Mouse (Mus musculus) neural tube, embryonic 14.5 days (tissue): ENCODE results near the gene Cacul1. TPM values are rescaled to one million over a fixed set of nuclear protein-coding genes. Genes with fewer than 3 reads are reported as not detected.

ENCODE experiments used
- ATAC-seq: fragments of 200-750 bp; cut with Nextera tagmentation; 2 replicates; pipeline ENCODE4 v1.8.0; 2017; ENCODE audit warnings: low read depth, mild to moderate bottlenecking, moderate TSS enrichment, moderate library complexity
- H3K27ac ChIP-seq: fragments of 300-500 bp; sonication (generic); 2 replicates; pipeline ENCODE4 v1.5.1; 2014; ENCODE audit warnings: low read depth, mild to moderate bottlenecking, control low read depth, low read length, moderate library complexity, mixed read lengths
- H3K27me3 ChIP-seq: fragments of 300-500 bp; sonication (generic); 2 replicates; pipeline ENCODE4 v1.6.1; 2014; ENCODE audit warnings: low read length; ENCODE audit not compliant: control insufficient read depth, insufficient read depth
- H3K36me3 ChIP-seq: fragments of 300-500 bp; sonication (generic); 2 replicates; pipeline ENCODE4 v1.6.1; 2014; ENCODE audit warnings: low read length, mixed read lengths; ENCODE audit not compliant: control insufficient read depth, insufficient read depth
- H3K4me1 ChIP-seq: fragments of 300-500 bp; sonication (generic); 2 replicates; pipeline ENCODE4 v1.6.1; 2014; ENCODE audit warnings: low read length; ENCODE audit not compliant: control insufficient read depth, insufficient read depth
- H3K4me2 ChIP-seq: fragments of 300-500 bp; sonication (generic); 2 replicates; pipeline ENCODE4 v1.6.1; 2014; ENCODE audit warnings: mild to moderate bottlenecking, low read depth, low read length, control low read depth
- H3K4me3 ChIP-seq: fragments of 300-500 bp; sonication (generic); 2 replicates; pipeline ENCODE4 v1.5.1; 2014; ENCODE audit warnings: low read depth, low read length, control low read depth, mixed read lengths
- H3K9ac ChIP-seq: fragments of 300-500 bp; sonication (generic); replicated peaks from 2 replicates; pipeline ENCODE4 v1.6.1; 2014; ENCODE audit warnings: low read depth, mild to moderate bottlenecking, control low read depth, low read length, mixed read lengths
- H3K9me3 ChIP-seq: fragments of 300-500 bp; sonication (generic); 2 replicates; pipeline ENCODE4 v1.6.1; 2016; ENCODE audit warnings: low read length; ENCODE audit not compliant: control insufficient read depth
- WGBS: fragments of 180-500 bp; shearing (Covaris S2); extraction: QIAGEN DNeasy Blood & Tissue Kit; methylation state at CpG from one replicate; pipeline ENCODE4 v1.1.7; 2014; 5-methylcytosine and 5-hydroxymethylcytosine counted together
- polyA plus RNA-seq: library from polyadenylated mRNA; unstranded; fragments of >200 nt; fragmentation: Nextera tagmentation; extraction: Ambion mirVana; gene quantifications from 2 replicates; pipeline ENCODE4 v1.2.1, GENCODE M21; 2014

The Cacul1 gene
- polyA plus RNA-seq, 1 experiment from 2014 or later = 25.3 TPM

DNA sequence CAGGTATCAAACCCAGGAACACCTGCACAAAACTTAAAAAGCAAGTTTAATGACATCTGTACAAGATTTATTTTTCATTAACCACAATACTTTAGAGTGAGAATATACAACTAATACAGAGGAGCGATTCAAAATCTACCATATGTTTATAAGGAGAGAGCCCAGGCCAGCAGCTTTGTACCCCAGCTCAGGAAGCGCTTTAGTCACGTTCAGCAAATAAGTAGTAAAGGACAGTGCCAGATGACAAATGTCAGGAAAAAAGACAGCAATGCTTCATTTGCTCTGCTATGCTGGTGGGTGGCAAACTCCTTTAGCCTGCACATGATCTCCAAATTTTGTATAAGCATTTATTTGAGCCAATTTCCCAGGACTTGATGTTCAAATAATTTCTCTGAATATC, 56.1 kb downstream of the Cacul1 start:
- Histone ChIP-seq H3K27me3 (no peaks in the 10 kb centered on the region), H3K4me1 (no peaks in the 10 kb centered on the region), H3K4me3 (no peak overlapping the region), H3K36me3 (0 out of 2 replicates have a peak, but pooled peaks cover 2% of the 10 kb centered on the region), H3K27ac (no peak overlapping the region), H3K9me3 (no peaks in the 10 kb centered on the region), H3K9ac (no peak overlapping the region), H3K4me2 (no peak overlapping the region)
- 94% methylated on average over 3 of the region's 3 CpGs for WGBS
- no peak for ATAC-seq

DNA sequence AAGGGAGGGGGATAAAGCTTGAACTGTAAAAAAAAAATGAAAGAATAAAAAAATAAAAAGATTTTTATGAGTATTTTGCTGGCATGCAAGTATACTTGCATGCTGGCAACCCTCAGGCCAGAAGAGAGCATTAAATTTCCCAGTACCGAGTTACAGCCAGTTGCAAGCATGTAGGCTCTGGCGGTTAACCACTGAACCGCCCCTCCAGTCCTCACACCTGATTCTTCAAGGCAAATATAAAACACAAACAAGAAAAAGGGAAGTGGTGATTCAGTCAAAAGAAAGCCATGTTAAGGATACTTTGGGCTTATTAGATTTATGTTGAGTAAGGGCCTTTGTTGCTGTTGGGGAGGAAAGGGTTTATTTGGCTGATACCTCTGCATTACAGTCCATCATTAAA, 60.7 kb downstream of the Cacul1 start:
- Histone ChIP-seq H3K4me1 (no peaks in the 10 kb centered on the region), H3K27me3 (no peaks in the 10 kb centered on the region), H3K9ac (no peak overlapping the region), H3K4me2 (no peak overlapping the region), H3K36me3 (no peaks in the 10 kb centered on the region), H3K4me3 (no peak overlapping the region), H3K9me3 (no peaks in the 10 kb centered on the region), H3K27ac (no peak overlapping the region)
- ATAC-seq = no peak
- WGBS = 90% methylated on average over 3 of the region's 3 CpGs

DNA sequence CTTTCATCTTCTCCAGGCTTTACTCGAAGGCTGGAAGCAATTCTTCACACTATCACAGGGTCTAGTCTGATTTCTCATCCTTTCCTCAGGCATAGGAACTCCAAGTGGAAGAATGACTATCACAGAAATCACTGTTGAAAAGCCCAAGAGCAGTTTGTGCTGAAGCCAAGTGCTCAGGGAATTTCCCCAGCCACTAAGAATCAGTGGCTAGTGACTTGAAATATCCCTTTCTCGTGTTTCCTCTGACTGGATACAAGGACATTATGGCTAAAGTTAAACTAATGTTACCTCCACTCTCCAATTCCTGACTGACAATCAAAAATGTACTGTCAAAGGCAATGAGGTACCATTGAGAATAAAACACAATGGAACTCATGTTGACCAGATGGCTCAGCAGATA, 65.8 kb downstream of the Cacul1 start:
- Histone ChIP-seq H3K9ac (no peak overlapping the region), H3K27ac (no peak overlapping the region), H3K4me1 (no peaks in the 10 kb centered on the region), H3K4me2 (no peak overlapping the region), H3K9me3 (no peaks in the 10 kb centered on the region), H3K36me3 (no peaks in the 10 kb centered on the region), H3K27me3 (no peaks in the 10 kb centered on the region), H3K4me3 (no peak overlapping the region)
- no peak for ATAC-seq
- WGBS = 71% methylated on average over 2 of the region's 2 CpGs

GRCm38 (mm10) chr19:60513431-60513830, 67.4 kb downstream of the Cacul1 start:
- H3K36me3 ChIP-seq = no peaks in the 10 kb centered on the region
- H3K9me3 ChIP-seq = no peaks in the 10 kb centered on the region
- no peak overlapping the region for H3K9ac ChIP-seq
- no peak overlapping the region for H3K4me3 ChIP-seq
- 52% methylated on average over 3 of the region's 3 CpGs for WGBS
- no peak overlapping the region for H3K4me2 ChIP-seq
- no peaks in the 10 kb centered on the region for H3K27me3 ChIP-seq
- H3K27ac ChIP-seq = no peak overlapping the region
- ATAC-seq = no peak
- H3K4me1 ChIP-seq = no peaks in the 10 kb centered on the region

GRCm38 (mm10) chr19:60500209-60500608, 80.6 kb downstream of the Cacul1 start:
- Histone ChIP-seq H3K4me1 (no peaks in the 10 kb centered on the region), H3K27me3 (no peaks in the 10 kb centered on the region), H3K4me2 (no peak overlapping the region), H3K9ac (no peak overlapping the region), H3K27ac (no peak overlapping the region), H3K4me3 (no peak overlapping the region), H3K36me3 (no peaks in the 10 kb centered on the region), H3K9me3 (no peaks in the 10 kb centered on the region)
- ATAC-seq = no peak

- Histone ChIP-seq H3K9me3 (no peaks in the 10 kb centered on the region), H3K4me2 (no peak overlapping the region), H3K27ac (no peak overlapping the region), H3K36me3 (no peaks in the 10 kb centered on the region), H3K9ac (no peak overlapping the region), H3K4me3 (no peak overlapping the region), H3K27me3 (no peaks in the 10 kb centered on the region), H3K4me1 (no peaks in the 10 kb centered on the region)
- 74% methylated on average over 4 of the region's 4 CpGs for WGBS
- ATAC-seq = no peak
Observed at GRCm38 (mm10) chr19:60497171-60497570, 83.7 kb downstream of the Cacul1 start.

GRCm38 (mm10) chr19:60495772-60496171, 85.1 kb downstream of the Cacul1 start:
- Histone ChIP-seq H3K9me3 (no peaks in the 10 kb centered on the region), H3K27me3 (no peaks in the 10 kb centered on the region), H3K4me1 (no peaks in the 10 kb centered on the region), H3K27ac (no peak overlapping the region), H3K9ac (no peak overlapping the region), H3K4me2 (no peak overlapping the region), H3K4me3 (no peak overlapping the region), H3K36me3 (no peaks in the 10 kb centered on the region)
- ATAC-seq = no peak
- WGBS = 54% methylated on average over 3 of the region's 3 CpGs

DNA sequence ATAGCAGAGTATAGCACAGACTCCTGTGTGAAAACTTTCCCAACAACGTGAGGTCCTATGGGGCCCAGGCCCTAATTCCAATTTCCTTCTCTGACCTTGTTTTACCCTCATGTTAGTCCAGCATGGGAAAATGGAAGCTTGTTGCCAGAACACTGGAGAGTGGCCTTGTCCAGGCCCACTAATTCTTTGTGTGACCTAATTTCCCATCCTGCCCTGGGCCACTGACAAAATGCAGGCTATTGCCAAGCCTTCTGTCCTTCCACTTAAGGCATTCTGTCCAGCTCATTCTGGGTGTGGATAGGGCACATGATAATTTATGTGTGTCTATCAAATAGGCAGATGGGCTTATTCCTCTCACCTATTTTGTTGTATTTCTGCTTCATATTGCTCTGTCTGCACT, 91.3 kb downstream of the Cacul1 start:
- H3K27ac ChIP-seq = no peak overlapping the region
- no peaks in the 10 kb centered on the region for H3K27me3 ChIP-seq
- 89% methylated on average over 1 of the region's 1 CpGs for WGBS
- no peak for ATAC-seq
- no peak overlapping the region for H3K4me2 ChIP-seq
- no peaks in the 10 kb centered on the region for H3K4me1 ChIP-seq
- H3K9me3 ChIP-seq = no peaks in the 10 kb centered on the region
- H3K4me3 ChIP-seq = no peak overlapping the region
- no peaks in the 10 kb centered on the region for H3K36me3 ChIP-seq
- no peak overlapping the region for H3K9ac ChIP-seq

GRCm38 (mm10) chr19:60485261-60485660, 95.6 kb downstream of the Cacul1 start:
- Histone ChIP-seq H3K4me2 (no peak overlapping the region), H3K27me3 (no peaks in the 10 kb centered on the region), H3K4me3 (no peak overlapping the region), H3K36me3 (no peaks in the 10 kb centered on the region), H3K9ac (no peak overlapping the region), H3K9me3 (no peaks in the 10 kb centered on the region), H3K27ac (no peak overlapping the region), H3K4me1 (no peaks in the 10 kb centered on the region)
- ATAC-seq = no peak

DNA sequence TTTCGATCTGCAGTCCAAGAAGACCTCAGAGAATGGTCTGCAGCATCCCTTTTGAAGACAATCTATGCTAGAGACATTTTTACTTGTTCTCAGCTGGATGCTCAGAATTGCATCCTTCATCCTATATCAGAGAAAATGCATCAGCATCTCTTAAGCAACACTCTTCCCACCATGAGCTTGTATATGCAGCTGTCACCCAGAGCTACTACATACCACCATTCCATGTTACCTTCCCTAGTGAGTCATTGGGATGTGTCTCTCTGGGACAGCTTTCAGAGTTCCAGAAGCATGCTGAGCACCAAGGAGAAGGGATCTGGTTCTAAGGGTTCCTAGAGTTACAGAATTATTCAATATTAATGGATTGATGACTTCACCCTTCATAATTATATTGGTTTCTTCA, 102.0 kb downstream of the Cacul1 start:
- Histone ChIP-seq H3K9ac (no peak overlapping the region), H3K27me3 (no peaks in the 10 kb centered on the region), H3K9me3 (no peaks in the 10 kb centered on the region), H3K27ac (no peak overlapping the region), H3K4me1 (no peaks in the 10 kb centered on the region), H3K4me3 (no peak overlapping the region), H3K36me3 (no peaks in the 10 kb centered on the region), H3K4me2 (no peak overlapping the region)
- no peak for ATAC-seq
- 50% methylated on average over 1 of the region's 1 CpGs for WGBS
